Mouse (Mus musculus) liver, embryonic 14.5 days (tissue): Measurements from ENCODE around the gene Tnr. TPM values are rescaled to one million over a fixed set of nuclear protein-coding genes. Genes with fewer than 3 reads are reported as not detected.

Experiments
- ATAC-seq: fragments of 200-750 bp; cut with Nextera tagmentation; 2 replicates; pipeline ENCODE4 v1.8.0; 2017; ENCODE audit warnings: moderate number of reproducible peaks, mild to moderate bottlenecking, moderate library complexity; ENCODE audit not compliant: insufficient read depth
- DNase-seq, 3 experiments: peaks; one replicate each; pipeline ENCODE4 v3.0.0-alpha.2; 2012 to 2013; ENCODE audit warnings: low read depth in 3 of 3, low spot score in 3 of 3
- H3K27ac ChIP-seq: fragments of 300-500 bp; sonication (generic); 2 replicates; pipeline ENCODE4 v1.5.1; 2014; ENCODE audit warnings: moderate library complexity, mild to moderate bottlenecking, control low read depth, inconsistent platforms
- H3K27me3 ChIP-seq: fragments of 300-500 bp; sonication (generic); 2 replicates; pipeline ENCODE4 v1.6.1; 2014; ENCODE audit warnings: mild to moderate bottlenecking, low read length, moderate library complexity; ENCODE audit not compliant: control insufficient read depth, insufficient read depth
- H3K36me3 ChIP-seq: fragments of 300-500 bp; sonication (generic); replicated peaks from 2 replicates; pipeline ENCODE4 v1.6.1; 2014; ENCODE audit warnings: low read depth; ENCODE audit not compliant: control insufficient read depth, insufficient read depth
- H3K4me1 ChIP-seq, 2 experiments: fragments of 200-500 bp in 1 of 2; fragments of 300-500 bp in 1 of 2; sonication (generic) in 1 of 2; replicated peaks; 2 replicates each; pipeline ENCODE4 v1.6.1; 2012 to 2014; ENCODE audit warnings: antibody characterized with exemption in 1 of 2, inconsistent platforms in 1 of 2, low read length in 1 of 2; ENCODE audit not compliant: control insufficient read depth in 2 of 2, insufficient read depth in 2 of 2
- H3K4me2 ChIP-seq: fragments of 300-500 bp; sonication (generic); 2 replicates; pipeline ENCODE4 v1.6.1; 2014; ENCODE audit warnings: low read depth, mild to moderate bottlenecking, control low read depth, moderate library complexity
- H3K4me3 ChIP-seq, 2 experiments: fragments of 200-500 bp in 1 of 2; fragments of 300-500 bp in 1 of 2; sonication (generic) in 1 of 2; 2 replicates each; pipeline ENCODE4 v1.5.1; 2012 to 2014; ENCODE audit warnings: low read depth in 2 of 2, low read length in 2 of 2, mild to moderate bottlenecking in 2 of 2, control low read depth in 1 of 2, inconsistent platforms in 1 of 2, moderate library complexity in 1 of 2; ENCODE audit not compliant: insufficient read depth in 1 of 2
- H3K9ac ChIP-seq: fragments of 300-500 bp; sonication (generic); replicated peaks from 2 replicates; pipeline ENCODE4 v1.6.1; 2014; ENCODE audit warnings: mild to moderate bottlenecking, control low read depth, moderate library complexity
- H3K9me3 ChIP-seq: fragments of 300-500 bp; sonication (generic); 2 replicates; pipeline ENCODE4 v1.6.1; 2016; ENCODE audit warnings: low read length, mixed read lengths; ENCODE audit not compliant: control insufficient read depth
- CTCF ChIP-seq: IDR thresholded peaks from 2 replicates; pipeline ENCODE4 v1.5.1; 2016; ENCODE audit warnings: antibody characterized with exemption, low read depth, control low read depth
- EP300 ChIP-seq: IDR thresholded peaks from 2 replicates; pipeline ENCODE4 v1.6.1; 2016; ENCODE audit warnings: antibody characterized with exemption, low read depth
- WGBS: fragments of 180-500 bp; shearing (Covaris S2); extraction: QIAGEN DNeasy Blood & Tissue Kit; methylation state at CpG from one replicate; pipeline ENCODE4 v1.1.7; 2014; ENCODE audit not compliant: insufficient replicate concordance; 5-methylcytosine and 5-hydroxymethylcytosine counted together
- polyA plus RNA-seq, 2 experiments: library from polyadenylated mRNA; depleted of rRNA in 1 of 2; stranded (reverse) in 1 of 2; unstranded in 1 of 2; fragments of >200 nt; fragmentation: Nextera tagmentation in 1 of 2; extraction: Ambion mirVana in 1 of 2; gene quantifications; 2 replicates each; pipeline versions ENCODE4 v1.2.1 to v1.2.3; 2012 to 2014

Tnr gene
- polyA plus RNA-seq, 2 experiments = 0.02 to 0.03 TPM

DNA sequence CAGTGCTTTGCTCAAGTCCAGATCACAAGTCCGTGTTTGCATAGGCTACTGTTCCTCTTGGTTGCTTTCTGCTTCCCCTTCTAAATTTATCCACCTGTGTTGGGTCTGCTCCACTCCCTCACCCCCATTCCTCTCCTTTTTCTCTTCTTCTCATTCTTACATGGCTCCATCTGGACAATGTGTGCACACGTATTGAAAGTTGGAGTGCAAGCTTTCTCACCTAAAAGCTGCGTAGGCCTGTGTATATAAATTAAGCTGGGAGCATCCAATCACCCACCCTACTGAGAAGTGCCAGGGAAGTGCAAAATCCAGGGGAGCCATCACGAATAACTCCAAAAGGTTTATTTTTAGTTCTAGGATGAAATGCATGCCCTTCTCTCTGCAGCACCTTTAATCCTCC, 264.7 kb downstream of the Tnr start:
- DNase-seq = no peak

GRCm38 (mm10) chr1:159792546-159792945, 269.0 kb downstream of the Tnr start:
- Histone ChIP-seq H3K9ac (no peak overlapping the region), H3K27me3 (no peaks in the 10 kb centered on the region), H3K36me3 (no peaks in the 10 kb centered on the region), H3K9me3 (no peaks in the 10 kb centered on the region), H3K4me2 (no peak overlapping the region), H3K27ac (no peak overlapping the region), H3K4me1 (no peaks in the 10 kb centered on the region), H3K4me3 (no peak overlapping the region)
- no peak for DNase-seq
- no peak for ATAC-seq
- TF ChIP-seq CTCF (no peak), EP300 (no peak)
- WGBS = 71% methylated on average over 2 of the region's 2 CpGs

More for the DNA sequence above, 264.7 kb downstream of the Tnr start:
- H3K4me3 ChIP-seq = no peak overlapping the region
- TF ChIP-seq EP300 (no peak), CTCF (no peak)
- no peak overlapping the region for H3K27ac ChIP-seq
- ATAC-seq = no peak
- no peak overlapping the region for H3K4me2 ChIP-seq
- H3K4me1 ChIP-seq = no peaks in the 10 kb centered on the region
- no peaks in the 10 kb centered on the region for H3K36me3 ChIP-seq
- no peaks in the 10 kb centered on the region for H3K27me3 ChIP-seq
- H3K9me3 ChIP-seq = no peaks in the 10 kb centered on the region
- no peak overlapping the region for H3K9ac ChIP-seq
- 47% methylated on average over 4 of the region's 4 CpGs for WGBS

- no peak for DNase-seq
- ATAC-seq = no peak
- 33% methylated on average over 2 of the region's 2 CpGs for WGBS
Observed at GRCm38 (mm10) chr1:159796021-159796420, 272.5 kb downstream of the Tnr start.

DNA sequence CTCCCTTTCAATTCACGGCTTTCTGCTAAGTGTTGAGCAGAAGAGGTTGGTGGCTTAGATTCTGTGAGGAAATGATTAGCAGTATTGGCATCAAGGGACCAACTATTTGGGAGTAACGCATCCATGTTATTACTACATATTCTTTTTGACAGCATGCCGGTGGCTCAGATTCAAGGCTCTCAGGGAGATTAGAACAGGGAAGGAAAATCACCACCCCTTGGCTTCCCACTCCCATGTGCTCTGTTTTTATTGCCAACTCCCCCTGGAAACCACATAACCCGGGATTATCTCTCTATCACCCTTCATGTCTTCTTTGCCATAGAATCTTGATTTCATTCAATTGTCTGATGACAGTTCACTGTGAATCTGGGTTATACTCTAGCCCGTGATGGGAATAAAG, 276.8 kb downstream of the Tnr start:
- no peak for DNase-seq
- H3K9me3 ChIP-seq = no peaks in the 10 kb centered on the region
- TF ChIP-seq EP300 (no peak), CTCF (no peak)
- H3K36me3 ChIP-seq = no peaks in the 10 kb centered on the region
- 57% methylated on average over 5 of the region's 5 CpGs for WGBS
- H3K4me3 ChIP-seq = no peak overlapping the region
- no peaks in the 10 kb centered on the region for H3K4me1 ChIP-seq
- no peaks in the 10 kb centered on the region for H3K27me3 ChIP-seq
- no peak overlapping the region for H3K4me2 ChIP-seq
- H3K27ac ChIP-seq = no peak overlapping the region
- no peak overlapping the region for H3K9ac ChIP-seq
- ATAC-seq = no peak

More at GRCm38 (mm10) chr1:159796021-159796420, 272.5 kb downstream of the Tnr start:
- no peak overlapping the region for H3K27ac ChIP-seq
- H3K9me3 ChIP-seq = no peaks in the 10 kb centered on the region
- no peak for TF ChIP-seq CTCF
- TF ChIP-seq EP300 = no peak
- no peak overlapping the region for H3K4me3 ChIP-seq
- no peak overlapping the region for H3K4me2 ChIP-seq
- no peak overlapping the region for H3K9ac ChIP-seq
- H3K36me3 ChIP-seq = no peaks in the 10 kb centered on the region
- H3K4me1 ChIP-seq = no peaks in the 10 kb centered on the region
- H3K27me3 ChIP-seq = no peaks in the 10 kb centered on the region

GRCm38 (mm10) chr1:159801753-159802152, 278.2 kb downstream of the Tnr start:
- H3K4me3 ChIP-seq = no peak overlapping the region
- no peak overlapping the region for H3K27ac ChIP-seq
- no peak overlapping the region for H3K4me2 ChIP-seq
- DNase-seq = no peak
- H3K9me3 ChIP-seq = no peaks in the 10 kb centered on the region
- WGBS = 47% methylated on average over 4 of the region's 4 CpGs
- H3K27me3 ChIP-seq = no peaks in the 10 kb centered on the region
- no peaks in the 10 kb centered on the region for H3K36me3 ChIP-seq
- no peak overlapping the region for H3K9ac ChIP-seq
- no peaks in the 10 kb centered on the region for H3K4me1 ChIP-seq
- no peak for TF ChIP-seq EP300
- TF ChIP-seq CTCF = no peak
- no peak for ATAC-seq

DNA sequence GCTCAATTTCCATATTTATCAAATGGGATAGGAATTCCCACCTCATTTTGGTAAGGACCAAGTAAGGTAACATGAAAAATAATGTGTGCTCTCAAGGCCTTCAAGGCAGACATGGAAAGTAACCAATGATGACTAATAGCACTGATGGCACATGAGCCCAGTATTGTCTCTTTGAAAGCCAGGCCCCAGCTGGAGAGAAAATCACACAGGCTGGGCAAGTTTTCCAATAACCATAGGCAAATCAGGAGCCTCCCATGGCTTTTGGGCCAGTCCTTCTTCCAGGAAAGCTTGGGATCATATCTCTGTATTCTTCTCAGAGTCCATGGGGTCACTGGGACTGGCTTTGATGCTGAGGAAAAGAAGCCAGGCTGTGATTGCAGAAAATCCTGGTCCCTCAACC, 280.1 kb downstream of the Tnr start:
- Histone ChIP-seq H3K9ac (no peak overlapping the region), H3K4me3 (no peak overlapping the region), H3K36me3 (no peaks in the 10 kb centered on the region), H3K27me3 (no peaks in the 10 kb centered on the region), H3K4me1 (no peaks in the 10 kb centered on the region), H3K27ac (no peak overlapping the region), H3K4me2 (no peak overlapping the region), H3K9me3 (no peaks in the 10 kb centered on the region)
- DNase-seq (no peak), ATAC-seq (no peak)
- no peak for TF ChIP-seq EP300
- no peak for TF ChIP-seq CTCF
